Mouse (Mus musculus) ES-E14 (cell line): ENCODE measurements at regions not wholly inside any gene's neighbourhood (a gene's known extent, or its start where the extent isn't known, plus 50 kb on each side); places are given as distances from the start of the nearest gene placed in this dataset.

ENCODE experiments used
- DNase-seq: peaks from one replicate; pipeline ENCODE4 v3.0.0-alpha.2; 2013; ENCODE audit warnings: low read depth, low spot score
- H3K27ac ChIP-seq: 2 replicates; pipeline ENCODE4 v1.5.1; 2012; ENCODE audit warnings: low read depth, mild to moderate bottlenecking, low read length, moderate library complexity, mixed read lengths; ENCODE audit not compliant: poor library complexity, insufficient read depth, severe bottlenecking
- H3K36me3 ChIP-seq: 2 replicates; pipeline ENCODE4 v1.6.1; 2012; ENCODE audit warnings: mild to moderate bottlenecking, low read length, moderate library complexity, mixed read lengths; ENCODE audit not compliant: control insufficient read depth, poor library complexity, insufficient read depth, severe bottlenecking
- H3K4me1 ChIP-seq, 2 experiments: fragments of 150-350 bp in 1 of 2; sonication (generic) in 1 of 2; 2 replicates each; pipeline ENCODE4 v1.6.1; 2012; ENCODE audit warnings: low read length in 2 of 2, mild to moderate bottlenecking in 1 of 2, mixed read lengths in 1 of 2; ENCODE audit not compliant: control insufficient read depth in 2 of 2, insufficient read depth in 2 of 2, poor library complexity in 1 of 2
- H3K4me3 ChIP-seq, 2 experiments: fragments of 150-350 bp in 1 of 2; sonication (generic) in 1 of 2; 2 replicates each; pipeline ENCODE4 v1.5.1; 2012; ENCODE audit warnings: low read length in 2 of 2, low read depth in 1 of 2, mild to moderate bottlenecking in 1 of 2, mixed read lengths in 1 of 2; ENCODE audit not compliant: insufficient read depth in 1 of 2, poor library complexity in 1 of 2, severe bottlenecking in 1 of 2
- H3K9ac ChIP-seq: 2 replicates; pipeline ENCODE4 v1.6.1; 2012; ENCODE audit warnings: low read depth, mild to moderate bottlenecking, low read length, mixed read lengths; ENCODE audit not compliant: poor library complexity, insufficient read depth, severe bottlenecking
- H3K9me3 ChIP-seq: fragments of 150-350 bp; sonication (generic); 2 replicates; pipeline ENCODE4 v1.6.1; 2012; ENCODE audit warnings: low read depth, mild to moderate bottlenecking, low read length; ENCODE audit not compliant: control insufficient read depth, insufficient read depth
- CHD2 ChIP-seq: IDR thresholded peaks from 2 replicates; pipeline ENCODE4 v1.6.1; 2014; ENCODE audit warnings: mild to moderate bottlenecking, low read depth, low read length, inconsistent platforms
- HCFC1 ChIP-seq: IDR thresholded peaks from 2 replicates; pipeline ENCODE4 v1.6.1; 2012; ENCODE audit warnings: low read length, inconsistent platforms, borderline replicate concordance; ENCODE audit not compliant: insufficient read depth
- MAFK ChIP-seq: IDR thresholded peaks from 2 replicates; pipeline ENCODE4 v1.6.1; 2014; ENCODE audit warnings: mild to moderate bottlenecking, low read depth, low read length, inconsistent platforms; ENCODE audit not compliant: insufficient read depth
- ZC3H11A ChIP-seq: IDR thresholded peaks from 2 replicates; pipeline ENCODE4 v1.6.1; 2012; ENCODE audit warnings: low read depth, mild to moderate bottlenecking, inconsistent platforms, low read length, borderline replicate concordance
- ZNF384 ChIP-seq: IDR thresholded peaks from 2 replicates; pipeline ENCODE4 v1.6.1; 2012; ENCODE audit warnings: low read depth, low read length, inconsistent platforms
- in situ Hi-C, 2 experiments: fragments of 600-800 bp; cut with MboI; formaldehyde crosslinking; loops; one replicate each; pipeline ENCODE4 v1.15.1; 2025; ENCODE audit warnings: low sequenced_read_pairs in 2 of 2, inconsistent platforms in 1 of 2; ENCODE audit not compliant: unreplicated experiment in 2 of 2

- H3K27ac ChIP-seq = no peak overlapping the region
- H3K36me3 ChIP-seq = no peaks in the 10 kb centered on the region
- in situ Hi-C loops = no loop called here
Measured at GRCm38 (mm10) chr9:23027377-23028313, 195.2 kb upstream of the Bmper start.

GRCm38 (mm10) chr9:23029421-23029820, 193.5 kb upstream of the Bmper start:
- Histone ChIP-seq H3K36me3 (no peaks in the 10 kb centered on the region), H3K9me3 (no peaks in the 10 kb centered on the region), H3K27ac (no peak overlapping the region), H3K4me1 (peaks cover 0 to 2% of the 10 kb centered on the region in 2 experiments; a peak in 1 of 4 replicates), H3K4me3 (no peak overlapping the region), H3K9ac (no peak overlapping the region)
- in situ Hi-C loops = no loop called here
- no peak for DNase-seq
- TF ChIP-seq CHD2 = no peak
- TF ChIP-seq ZC3H11A = no peak
- TF ChIP-seq ZNF384 = no peak
- no peak for TF ChIP-seq HCFC1
- no peak for TF ChIP-seq MAFK

More at GRCm38 (mm10) chr9:23027377-23028313, 195.2 kb upstream of the Bmper start:
- no peak for TF ChIP-seq CHD2
- TF ChIP-seq MAFK = no peak
- no peak for TF ChIP-seq HCFC1
- no peak for TF ChIP-seq ZNF384
- no peak for TF ChIP-seq ZC3H11A
- Histone ChIP-seq H3K9me3 (no peaks in the 10 kb centered on the region), H3K4me3 (no peak overlapping the region), H3K9ac (no peak overlapping the region), H3K4me1 (peaks cover 0 to 2% of the 10 kb centered on the region in 2 experiments; a peak in 1 of 4 replicates)
- DNase-seq = peak; percentile 73

GRCm38 (mm10) chr9:23030138-23030537, 192.7 kb upstream of the Bmper start:
- Histone ChIP-seq H3K36me3 (no peaks in the 10 kb centered on the region), H3K4me1 (peaks cover 0 to 2% of the 10 kb centered on the region in 2 experiments; a peak in 1 of 4 replicates), H3K27ac (no peak overlapping the region), H3K9ac (no peak overlapping the region), H3K9me3 (no peaks in the 10 kb centered on the region), H3K4me3 (no peak overlapping the region)
- no peak for DNase-seq
- TF ChIP-seq HCFC1 (no peak), ZC3H11A (no peak), CHD2 (no peak), MAFK (no peak), ZNF384 (no peak)
- in situ Hi-C loops = no loop called here

- TF ChIP-seq MAFK (no peak), ZC3H11A (no peak), HCFC1 (no peak)
- no peaks in the 10 kb centered on the region for H3K9me3 ChIP-seq
- no peak overlapping the region for H3K4me3 ChIP-seq
- H3K4me1 ChIP-seq = peaks cover 0 to 2% of the 10 kb centered on the region in 2 experiments; a peak in 1 of 4 replicates
- DNase-seq = no peak
- in situ Hi-C loops = no loop called here
- H3K9ac ChIP-seq = no peak overlapping the region
- H3K36me3 ChIP-seq = no peaks in the 10 kb centered on the region
- no peak overlapping the region for H3K27ac ChIP-seq
Measured at GRCm38 (mm10) chr9:23030546-23030945, 192.3 kb upstream of the Bmper start.
